In genomic region chr15:61770721-61771542, GRCm38 (mm10) we compare ENCODE assay signal across 8 mouse cellular contexts.
DNase-seq lines count a peak whose midpoint lies in the region; ATAC-seq lines count a peak whose summit lies in the region.

No protein-coding gene starts in this region.

- H3K9ac ChIP-seq in hindbrain, embryonic 14.5 days: no peak overlapping the region
- no peak overlapping the region; the same call in 1 of the 2 replicates for H3K9ac ChIP-seq in heart, embryonic 13.5 days
- no peak overlapping the region for H3K9ac ChIP-seq in lung, embryonic 15.5 days
- H3K9ac ChIP-seq in forebrain, embryonic 13.5 days: no peak overlapping the region

- no peaks in the 10 kb centered on the region for H3K36me3 ChIP-seq in hindbrain, embryonic 10.5 days
- H3K36me3 ChIP-seq in hindbrain, embryonic 14.5 days (replicated peaks; ENCODE audit: control insufficient read depth, insufficient read depth): no peaks in the 10 kb centered on the region
- no peaks in the 10 kb centered on the region for H3K36me3 ChIP-seq in heart, embryonic 13.5 days
- no peaks in the 10 kb centered on the region for H3K36me3 ChIP-seq in lung, embryonic 15.5 days
- no peaks in the 10 kb centered on the region for H3K36me3 ChIP-seq in forebrain, embryonic 13.5 days (ENCODE audit: poor library complexity, severe bottlenecking)

- peaks cover 4% of the 10 kb centered on the region; the same call in 1 of the 2 replicates for H3K4me1 ChIP-seq in hindbrain, embryonic 10.5 days (replicated peaks)
- H3K4me1 ChIP-seq in hindbrain, embryonic 14.5 days (replicated peaks; ENCODE audit: control insufficient read depth, insufficient read depth, low read length): no peaks in the 10 kb centered on the region
- peaks cover 49% of the 10 kb centered on the region for H3K4me1 ChIP-seq in heart, embryonic 13.5 days
- peaks cover 17% of the 10 kb centered on the region for H3K4me1 ChIP-seq in lung, embryonic 15.5 days
- peaks cover 4% of the 10 kb centered on the region; the same call in 1 of the 2 replicates for H3K4me1 ChIP-seq in forebrain, embryonic 13.5 days

- ATAC-seq in hindbrain, embryonic 14.5 days (ENCODE audit: low FRiP score): no peak
- no peak for ATAC-seq in heart, embryonic 13.5 days (ENCODE audit: extremely low read depth, insufficient number of reproducible peaks, low FRiP score, low TSS enrichment)
- peak; percentile 72; the same call in 1 of the 2 replicates for ATAC-seq in lung, embryonic 15.5 days (ENCODE audit: borderline replicate concordance, extremely low read depth, low FRiP score, low TSS enrichment)
- ATAC-seq in forebrain, embryonic 13.5 days: no peak

- no peaks in the 10 kb centered on the region for H3K27me3 ChIP-seq in hindbrain, embryonic 10.5 days (ENCODE audit: insufficient read depth, poor library complexity, severe bottlenecking)
- no peaks in the 10 kb centered on the region for H3K27me3 ChIP-seq in hindbrain, embryonic 14.5 days (ENCODE audit: control insufficient read depth, insufficient read depth, low read length)
- H3K27me3 ChIP-seq in heart, embryonic 13.5 days (replicated peaks): no peaks in the 10 kb centered on the region
- no peaks in the 10 kb centered on the region for H3K27me3 ChIP-seq in lung, embryonic 15.5 days
- H3K27me3 ChIP-seq in forebrain, embryonic 13.5 days: no peaks in the 10 kb centered on the region

- no peak overlapping the region for H3K4me3 ChIP-seq in hindbrain, embryonic 10.5 days
- no peak overlapping the region for H3K4me3 ChIP-seq in hindbrain, embryonic 14.5 days (replicated peaks; ENCODE audit: low read length)
- H3K4me3 ChIP-seq in heart, embryonic 13.5 days: no peak overlapping the region
- H3K4me3 ChIP-seq in lung, embryonic 15.5 days: no peak overlapping the region
- H3K4me3 ChIP-seq in forebrain, embryonic 13.5 days: no peak overlapping the region

- peak; percentile 25 for DNase-seq in hindbrain, embryonic 10.5 days (ENCODE audit: low spot score)
- DNase-seq in hindbrain, embryonic 14.5 days (ENCODE audit: low spot score): no peak
- DNase-seq in adrenal gland, postnatal 25 days: peak; percentile 1
- DNase-seq in thymus, postnatal 10 days (ENCODE audit: low spot score in 2 of 2): no peak
- no peak for DNase-seq in cerebellum, adult 18-20 months

- H3K4me2 ChIP-seq in hindbrain, embryonic 14.5 days (replicated peaks): no peak overlapping the region
- H3K4me2 ChIP-seq in heart, embryonic 13.5 days: peak overlapping the region; percentile 42
- 0 out of 2 replicates have a peak overlapping the region, but pooled peaks have one; percentile 6 for H3K4me2 ChIP-seq in lung, embryonic 15.5 days
- no peak overlapping the region for H3K4me2 ChIP-seq in forebrain, embryonic 13.5 days

- no peak overlapping the region for H3K27ac ChIP-seq in hindbrain, embryonic 10.5 days
- H3K27ac ChIP-seq in hindbrain, embryonic 14.5 days: no peak overlapping the region
- peak overlapping the region; percentile 81 for H3K27ac ChIP-seq in heart, embryonic 13.5 days (replicated peaks)
- peak overlapping the region; percentile 77 for H3K27ac ChIP-seq in lung, embryonic 15.5 days
- no peak overlapping the region for H3K27ac ChIP-seq in forebrain, embryonic 13.5 days

- no peaks in the 10 kb centered on the region for H3K9me3 ChIP-seq in hindbrain, embryonic 10.5 days
- no peaks in the 10 kb centered on the region for H3K9me3 ChIP-seq in hindbrain, embryonic 14.5 days (ENCODE audit: control insufficient read depth, low read length)
- H3K9me3 ChIP-seq in heart, embryonic 13.5 days: no peaks in the 10 kb centered on the region
- no peaks in the 10 kb centered on the region for H3K9me3 ChIP-seq in lung, embryonic 15.5 days
- no peaks in the 10 kb centered on the region for H3K9me3 ChIP-seq in forebrain, embryonic 13.5 days (replicated peaks)

- 58% methylated on average over 14 of the region's 14 CpGs for WGBS in hindbrain, embryonic 10.5 days
- 73% methylated on average over 14 of the region's 14 CpGs for WGBS in hindbrain, embryonic 14.5 days
- 45% methylated on average over 14 of the region's 14 CpGs for WGBS in heart, embryonic 13.5 days
- WGBS in lung, embryonic 15.5 days: 36% methylated on average over 14 of the region's 14 CpGs
- 67% methylated on average over 14 of the region's 14 CpGs for whole genome bisulfite sequencing in forebrain, embryonic 13.5 days

Comparison
In these comparisons a context has a peak if more than half of its experiments do, and no peak if none do; other contexts are left out.
1. DNase-seq: peak in hindbrain, embryonic 10.5 days (single experiment) and adrenal gland, postnatal 25 days (single experiment); none in hindbrain, embryonic 14.5 days (single experiment), thymus, postnatal 10 days (0 of 2) and cerebellum, adult 18-20 months (0 of 2).
2. H3K27ac ChIP-seq: peak in heart, embryonic 13.5 days (single experiment) and lung, embryonic 15.5 days (single experiment); none in hindbrain, embryonic 10.5 days (single experiment), hindbrain, embryonic 14.5 days (single experiment) and forebrain, embryonic 13.5 days (single experiment).
3. H3K4me2 ChIP-seq: peak in heart, embryonic 13.5 days (single experiment) and lung, embryonic 15.5 days (single experiment); none in hindbrain, embryonic 14.5 days (single experiment) and forebrain, embryonic 13.5 days (single experiment).